Mouse (Mus musculus) hindbrain, embryonic 12.5 days (tissue): ENCODE measurements at regions not wholly inside any gene's neighbourhood (a gene's known extent, or its start where the extent isn't known, plus 50 kb on each side); places are given as distances from the start of the nearest gene placed in this dataset.
"Not testable (repeated sequence)": the region's sequence is repeated elsewhere in the genome, so short reads cannot be mapped to it uniquely, and the experiment has no call there.

ENCODE experiments used
- ATAC-seq: fragments of 200-750 bp; cut with Nextera tagmentation; 2 replicates; pipeline ENCODE4 v1.8.0; 2017; ENCODE audit warnings: moderate TSS enrichment; ENCODE audit not compliant: low FRiP score
- H3K27ac ChIP-seq: fragments of 300-500 bp; sonication (generic); 2 replicates; pipeline ENCODE4 v1.5.1; 2016; ENCODE audit warnings: mild to moderate bottlenecking
- H3K27me3 ChIP-seq: fragments of 300-500 bp; sonication (generic); 2 replicates; pipeline ENCODE4 v1.6.1; 2016; ENCODE audit warnings: mild to moderate bottlenecking
- H3K36me3 ChIP-seq: fragments of 300-500 bp; sonication (generic); 2 replicates; pipeline ENCODE4 v1.6.1; 2016; ENCODE audit warnings: mild to moderate bottlenecking
- H3K4me1 ChIP-seq: fragments of 300-500 bp; sonication (generic); 2 replicates; pipeline ENCODE4 v1.6.1; 2016
- H3K4me2 ChIP-seq: fragments of 300-500 bp; sonication (generic); replicated peaks from 2 replicates; pipeline ENCODE4 v1.6.1; 2016; ENCODE audit warnings: mild to moderate bottlenecking
- H3K4me3 ChIP-seq: fragments of 300-500 bp; sonication (generic); 2 replicates; pipeline ENCODE4 v1.5.1; 2016; ENCODE audit warnings: mild to moderate bottlenecking
- H3K9ac ChIP-seq: fragments of 300-500 bp; sonication (generic); 2 replicates; pipeline ENCODE4 v1.6.1; 2016; ENCODE audit warnings: mild to moderate bottlenecking, moderate library complexity
- H3K9me3 ChIP-seq: fragments of 300-500 bp; sonication (generic); replicated peaks from 2 replicates; pipeline ENCODE4 v1.6.1; 2016; ENCODE audit warnings: mild to moderate bottlenecking
- WGBS: fragments of 180-500 bp; shearing (Covaris S2); methylation state at CpG from one replicate; pipeline ENCODE4 v1.1.7; 2016; 5-methylcytosine and 5-hydroxymethylcytosine counted together

DNA sequence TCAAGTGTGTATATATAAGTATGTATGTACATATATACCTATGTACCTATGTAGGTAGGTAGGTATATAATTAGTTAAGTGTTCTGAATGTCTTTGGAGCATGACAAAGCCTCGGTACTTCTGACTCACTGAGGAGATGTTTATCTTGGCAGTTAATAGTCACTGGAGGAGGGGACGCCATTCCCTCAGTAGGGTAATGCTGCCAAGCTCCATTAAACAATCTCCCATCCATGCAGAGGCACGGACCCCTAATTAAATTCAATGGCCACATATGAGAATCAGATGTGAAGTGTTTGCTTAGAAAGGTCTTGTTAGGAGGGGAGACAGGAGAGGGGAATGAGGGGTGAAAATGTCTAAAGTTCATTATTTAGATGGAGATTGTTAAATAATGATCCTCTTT lies 99.3 kb downstream of the Fasl start:
- 37% methylated on average over 3 of the region's 3 CpGs for WGBS

DNA sequence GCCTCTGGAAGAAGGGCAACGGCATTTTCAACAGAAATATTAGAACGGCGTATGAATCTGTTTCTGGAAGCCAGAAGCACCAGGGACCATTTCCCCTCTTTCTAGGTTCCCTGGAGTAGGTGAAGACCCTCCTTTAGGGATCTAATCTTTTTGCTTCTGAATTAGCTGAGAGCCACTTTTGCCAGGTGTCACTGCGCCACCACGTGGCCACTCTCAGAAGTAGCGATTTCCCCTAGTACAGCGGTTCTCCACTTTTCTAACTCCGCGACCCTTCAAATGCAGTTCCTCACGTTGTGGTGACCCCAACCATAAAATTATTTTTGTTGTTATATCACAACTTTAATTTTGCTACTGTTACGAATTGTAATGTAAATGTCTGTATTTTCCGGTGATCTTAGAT lies 100.7 kb downstream of the Fasl start:
- 26% methylated on average over 12 of the region's 12 CpGs for WGBS
- no peak overlapping the region for H3K4me2 ChIP-seq
- H3K27me3 ChIP-seq = no peaks in the 10 kb centered on the region
- H3K4me3 ChIP-seq = no peak overlapping the region
- no peaks in the 10 kb centered on the region for H3K36me3 ChIP-seq
- no peak overlapping the region for H3K27ac ChIP-seq
- no peaks in the 10 kb centered on the region for H3K9me3 ChIP-seq
- no peaks in the 10 kb centered on the region for H3K4me1 ChIP-seq
- no peak overlapping the region for H3K9ac ChIP-seq
- ATAC-seq = no peak

More for the DNA sequence above, 99.3 kb downstream of the Fasl start:
- peak; percentile 32; the same call in 1 of the 2 replicates for ATAC-seq
- no peak overlapping the region for H3K4me2 ChIP-seq
- H3K9me3 ChIP-seq = no peaks in the 10 kb centered on the region
- no peaks in the 10 kb centered on the region for H3K27me3 ChIP-seq
- H3K27ac ChIP-seq = no peak overlapping the region
- no peak overlapping the region for H3K4me3 ChIP-seq
- H3K36me3 ChIP-seq = no peaks in the 10 kb centered on the region
- H3K4me1 ChIP-seq = no peaks in the 10 kb centered on the region
- no peak overlapping the region for H3K9ac ChIP-seq

DNA sequence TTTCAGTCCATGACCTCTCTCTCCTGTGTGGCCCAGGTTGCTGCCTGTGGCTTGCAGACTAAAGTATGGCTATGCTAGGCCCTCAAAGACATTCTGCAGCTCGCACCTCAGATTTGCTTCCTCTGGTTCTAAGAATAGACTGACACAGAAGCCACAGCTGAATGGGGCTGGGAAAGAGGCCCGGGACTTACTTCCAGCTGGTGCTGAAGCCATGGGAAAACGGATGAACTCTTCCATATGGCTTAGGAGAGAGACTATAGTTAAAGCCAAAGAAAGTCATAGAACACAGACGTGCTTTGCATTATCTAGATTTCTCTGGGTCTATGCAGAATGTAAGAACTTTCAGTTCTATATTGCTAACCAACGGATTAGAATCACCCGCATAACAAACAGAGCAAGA lies 107.7 kb downstream of the Fasl start:
- H3K4me2 ChIP-seq = no peak overlapping the region
- no peak overlapping the region for H3K27ac ChIP-seq
- no peaks in the 10 kb centered on the region for H3K27me3 ChIP-seq
- H3K4me1 ChIP-seq = no peaks in the 10 kb centered on the region
- H3K36me3 ChIP-seq = no peaks in the 10 kb centered on the region
- no peaks in the 10 kb centered on the region for H3K9me3 ChIP-seq
- H3K4me3 ChIP-seq = no peak overlapping the region
- WGBS = 89% methylated on average over 6 of the region's 6 CpGs
- no peak overlapping the region for H3K9ac ChIP-seq
- no peak for ATAC-seq

DNA sequence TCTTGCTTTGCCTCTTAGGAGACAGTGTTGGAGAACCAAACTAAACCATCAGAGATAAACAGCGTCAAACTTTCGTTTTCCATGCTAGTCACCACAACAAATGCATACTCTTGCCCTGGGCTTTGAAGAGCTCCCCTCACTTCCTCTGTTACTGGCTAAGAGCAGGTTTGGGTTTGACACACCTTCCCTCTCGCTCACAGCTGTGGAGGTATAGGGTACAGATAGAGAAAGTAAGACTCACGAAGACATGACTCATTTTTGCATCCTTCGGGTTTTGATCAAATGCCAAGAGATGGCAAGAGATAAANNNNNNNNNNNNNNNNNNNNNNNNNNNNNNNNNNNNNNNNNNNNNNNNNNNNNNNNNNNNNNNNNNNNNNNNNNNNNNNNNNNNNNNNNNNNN lies 117.4 kb downstream of the Fasl start:
- no peaks in the 10 kb centered on the region for H3K4me1 ChIP-seq
- H3K4me3 ChIP-seq = no peak overlapping the region
- H3K9ac ChIP-seq = no peak overlapping the region
- H3K27ac ChIP-seq = no peak overlapping the region
- no peaks in the 10 kb centered on the region for H3K36me3 ChIP-seq
- no peaks in the 10 kb centered on the region for H3K27me3 ChIP-seq
- WGBS = 86% methylated on average over 5 of the region's 5 CpGs
- H3K9me3 ChIP-seq = no peaks in the 10 kb centered on the region
- H3K4me2 ChIP-seq = no peak overlapping the region
- no peak for ATAC-seq

DNA sequence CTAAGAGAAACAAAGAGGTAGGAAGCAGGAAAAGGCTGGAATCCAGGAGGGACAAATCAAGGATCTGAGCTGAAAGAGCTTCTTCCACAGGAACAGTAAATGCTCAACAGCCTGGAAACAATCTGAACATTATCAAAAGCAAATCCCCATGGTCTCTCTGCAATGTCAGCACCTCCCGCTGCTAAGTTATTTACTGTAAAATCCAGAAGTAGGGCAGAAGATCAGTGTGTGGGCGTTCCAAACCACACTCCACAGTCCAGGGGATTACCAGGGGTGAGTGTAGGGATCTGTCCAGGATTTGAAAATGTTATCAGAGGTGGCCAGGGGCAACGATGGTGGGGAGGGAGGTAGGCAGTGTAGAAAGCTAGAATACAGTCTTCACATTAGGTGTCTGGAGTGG lies 124.0 kb downstream of the Fasl start:
- Histone ChIP-seq H3K9me3 (no peaks in the 10 kb centered on the region), H3K27me3 (no peaks in the 10 kb centered on the region), H3K4me3 (no peak overlapping the region), H3K9ac (no peak overlapping the region), H3K4me1 (no peaks in the 10 kb centered on the region), H3K4me2 (no peak overlapping the region), H3K27ac (no peak overlapping the region), H3K36me3 (no peaks in the 10 kb centered on the region)
- ATAC-seq = no peak
- 63% methylated on average over 3 of the region's 3 CpGs for WGBS

DNA sequence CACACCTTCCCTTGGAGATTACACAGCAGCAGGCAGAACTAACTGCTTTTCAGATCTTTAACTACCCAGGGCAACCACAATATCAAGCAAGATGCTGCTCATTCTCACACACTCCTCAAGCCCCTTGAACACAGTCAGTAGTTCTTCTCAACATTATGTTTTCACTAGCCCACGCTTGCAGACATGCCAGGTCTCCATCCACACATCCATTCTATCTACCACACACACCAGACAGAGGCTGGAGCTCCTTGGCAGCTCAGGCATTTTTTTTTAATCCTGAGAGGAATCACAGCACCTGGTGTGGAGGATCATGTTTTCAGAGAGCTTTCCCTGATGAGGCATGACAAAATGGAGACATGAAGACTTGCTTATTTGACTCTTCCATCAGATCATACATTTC lies 124.9 kb downstream of the Fasl start:
- no peak for ATAC-seq
- Histone ChIP-seq H3K27me3 (no peaks in the 10 kb centered on the region), H3K9me3 (no peaks in the 10 kb centered on the region), H3K36me3 (no peaks in the 10 kb centered on the region), H3K9ac (no peak overlapping the region), H3K27ac (no peak overlapping the region), H3K4me3 (no peak overlapping the region), H3K4me1 (no peaks in the 10 kb centered on the region), H3K4me2 (no peak overlapping the region)
- WGBS = 79% methylated on average over 1 of the region's 1 CpGs

DNA sequence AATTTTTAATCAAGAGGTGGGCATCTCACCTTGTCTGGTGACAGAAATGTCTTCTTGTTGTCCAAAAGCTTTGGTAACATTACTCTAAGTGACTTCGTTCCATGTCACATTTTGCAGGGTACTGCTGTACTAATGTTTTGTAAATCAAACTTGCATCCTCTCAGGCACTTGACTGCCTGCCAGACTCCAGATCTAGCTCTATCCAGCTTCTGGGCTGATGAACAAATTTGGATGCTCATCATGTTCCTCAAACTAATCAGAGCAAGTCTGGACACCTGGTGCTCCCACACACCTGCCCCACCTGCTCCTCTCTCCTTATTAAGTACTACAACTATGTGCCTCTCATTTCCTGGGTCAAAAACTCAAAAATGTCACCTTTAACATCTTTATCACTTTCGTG lies 126.1 kb downstream of the Fasl start:
- Histone ChIP-seq H3K9ac (no peak overlapping the region), H3K27ac (no peak overlapping the region), H3K4me3 (no peak overlapping the region), H3K4me1 (no peaks in the 10 kb centered on the region), H3K9me3 (no peaks in the 10 kb centered on the region), H3K36me3 (no peaks in the 10 kb centered on the region), H3K4me2 (no peak overlapping the region), H3K27me3 (no peaks in the 10 kb centered on the region)
- ATAC-seq = no peak
- WGBS = 91% methylated on average over 2 of the region's 2 CpGs

DNA sequence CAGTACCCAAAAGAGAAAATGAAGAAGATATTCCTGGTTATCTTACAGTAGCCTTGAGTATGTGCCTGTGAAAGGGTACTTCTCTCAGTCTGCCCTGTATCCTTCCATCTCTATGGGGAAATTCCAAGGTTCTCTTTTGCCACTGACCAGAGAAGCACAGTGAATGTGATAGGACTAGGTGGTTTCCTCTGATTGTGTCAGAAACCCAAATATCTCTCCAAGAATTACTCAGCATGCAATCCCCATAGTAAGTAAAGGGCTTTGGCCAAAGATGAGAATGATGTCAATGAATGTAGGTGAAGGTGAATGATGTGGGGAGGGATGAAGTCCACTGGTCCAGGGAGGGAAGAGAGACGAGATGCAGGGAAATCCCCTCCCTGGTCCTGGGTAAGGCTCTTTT lies 130.8 kb downstream of the Fasl start:
- H3K4me1 ChIP-seq = no peaks in the 10 kb centered on the region
- H3K27ac ChIP-seq = no peak overlapping the region
- no peak overlapping the region for H3K4me3 ChIP-seq
- no peak for ATAC-seq
- H3K9me3 ChIP-seq = no peaks in the 10 kb centered on the region
- H3K9ac ChIP-seq = no peak overlapping the region
- H3K36me3 ChIP-seq = no peaks in the 10 kb centered on the region
- no peaks in the 10 kb centered on the region for H3K27me3 ChIP-seq
- H3K4me2 ChIP-seq = no peak overlapping the region
- WGBS = 86% methylated on average over 1 of the region's 1 CpGs

DNA sequence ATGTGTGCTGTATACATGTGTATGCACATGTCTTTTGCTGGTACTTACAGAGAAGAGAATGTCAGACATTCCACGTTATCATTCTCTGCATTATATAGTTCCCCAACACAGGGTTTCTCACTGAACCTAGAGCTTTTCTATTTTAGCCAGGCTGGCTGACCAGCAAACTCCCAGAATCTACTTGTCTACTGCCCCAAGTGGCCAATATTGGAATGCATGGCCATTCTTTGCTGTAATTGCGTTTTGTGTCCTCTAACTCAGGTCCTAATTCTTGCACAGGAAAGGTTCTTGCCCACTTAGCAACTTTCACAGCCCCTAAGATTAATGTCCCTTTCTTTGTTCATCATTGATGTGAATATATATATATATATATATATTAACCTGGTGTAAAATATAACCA lies 138.9 kb downstream of the Fasl start:
- WGBS = 58% methylated on average over 2 of the region's 2 CpGs
- no peak overlapping the region for H3K4me2 ChIP-seq
- no peak overlapping the region for H3K9ac ChIP-seq
- no peak for ATAC-seq
- H3K9me3 ChIP-seq = no peaks in the 10 kb centered on the region
- H3K4me1 ChIP-seq = no peaks in the 10 kb centered on the region
- H3K27me3 ChIP-seq = no peaks in the 10 kb centered on the region
- no peaks in the 10 kb centered on the region for H3K36me3 ChIP-seq
- H3K4me3 ChIP-seq = no peak overlapping the region
- H3K27ac ChIP-seq = no peak overlapping the region

DNA sequence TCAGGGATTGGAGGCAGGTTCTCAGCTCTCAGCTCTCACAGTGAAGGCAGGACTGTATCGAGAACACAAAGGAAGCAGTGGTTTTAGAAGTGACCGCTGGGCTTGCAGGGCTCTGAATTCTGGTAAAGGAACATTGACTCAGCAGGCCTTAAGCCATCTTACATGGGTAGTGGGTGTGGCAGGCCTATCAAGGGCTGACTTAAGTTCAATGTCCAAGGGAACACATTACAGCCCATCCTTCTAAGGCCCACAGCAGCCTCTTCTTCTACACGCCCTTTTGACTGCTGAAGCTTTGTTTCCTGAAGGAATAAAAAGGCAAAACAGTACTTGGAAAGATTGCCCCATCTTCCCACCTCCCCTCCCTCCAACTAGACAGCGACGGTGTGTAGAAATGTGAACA lies 137.6 kb downstream of the Tnfsf18 start:
- 87% methylated on average over 5 of the region's 5 CpGs for WGBS
- H3K4me3 ChIP-seq = no peak overlapping the region

DNA sequence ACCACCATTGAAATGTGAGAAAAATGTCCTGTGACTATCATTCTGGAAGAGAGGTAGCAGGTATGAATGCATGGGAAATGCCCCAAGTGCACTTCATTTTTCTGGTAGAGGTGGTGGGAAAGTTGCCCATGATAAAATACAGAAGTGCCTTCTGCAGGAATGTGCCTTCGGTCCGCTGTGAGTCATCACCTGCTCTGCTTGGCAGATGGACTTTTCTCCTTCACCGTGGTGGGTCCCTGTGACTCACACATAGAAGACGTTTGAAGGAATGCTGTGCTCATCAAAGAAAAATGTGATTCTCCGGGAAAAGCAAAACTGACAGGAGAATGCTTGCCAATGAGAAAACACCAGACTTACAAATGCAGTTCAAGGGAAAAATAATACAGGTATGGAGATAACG lies 126.8 kb downstream of the Tnfsf18 start:
- Histone ChIP-seq H3K36me3 (no peaks in the 10 kb centered on the region), H3K27ac (no peak overlapping the region), H3K9ac (no peak overlapping the region), H3K4me3 (no peak overlapping the region), H3K27me3 (no peaks in the 10 kb centered on the region), H3K9me3 (no peaks in the 10 kb centered on the region), H3K4me2 (no peak overlapping the region), H3K4me1 (no peaks in the 10 kb centered on the region)
- 84% methylated on average over 6 of the region's 6 CpGs for WGBS
- ATAC-seq = no peak

More for the DNA sequence above, 137.6 kb downstream of the Tnfsf18 start:
- Histone ChIP-seq H3K36me3 (no peaks in the 10 kb centered on the region), H3K27me3 (no peaks in the 10 kb centered on the region), H3K4me1 (no peaks in the 10 kb centered on the region), H3K9ac (no peak overlapping the region), H3K4me2 (no peak overlapping the region), H3K9me3 (no peaks in the 10 kb centered on the region), H3K27ac (no peak overlapping the region)
- ATAC-seq = no peak

DNA sequence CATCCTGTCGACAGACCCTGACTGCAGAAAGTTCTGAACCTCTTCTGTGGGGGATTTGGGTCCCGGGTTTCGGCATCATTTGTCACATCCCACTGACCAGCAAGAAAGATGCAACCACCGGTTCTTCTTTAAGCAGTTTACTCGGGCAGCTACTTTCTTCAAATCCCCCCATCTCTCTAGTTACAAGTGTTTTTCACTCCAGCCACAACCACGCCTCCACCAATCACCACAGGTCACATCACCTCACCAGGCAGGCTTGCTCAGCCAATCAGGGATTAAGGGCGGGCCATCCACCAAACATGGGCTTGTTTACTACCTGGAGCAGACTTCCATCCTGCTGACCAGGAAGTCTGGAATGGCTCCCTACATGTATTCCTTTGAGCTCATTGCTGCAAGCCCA lies 119.6 kb downstream of the Tnfsf18 start:
- H3K36me3 ChIP-seq, H3K4me3 ChIP-seq, H3K4me1 ChIP-seq, ATAC-seq, H3K9ac ChIP-seq, H3K27me3 ChIP-seq, H3K9me3 ChIP-seq, H3K4me2 ChIP-seq, H3K27ac ChIP-seq: not testable (repeated sequence)
- WGBS = 88% methylated on average over 7 of the region's 7 CpGs

DNA sequence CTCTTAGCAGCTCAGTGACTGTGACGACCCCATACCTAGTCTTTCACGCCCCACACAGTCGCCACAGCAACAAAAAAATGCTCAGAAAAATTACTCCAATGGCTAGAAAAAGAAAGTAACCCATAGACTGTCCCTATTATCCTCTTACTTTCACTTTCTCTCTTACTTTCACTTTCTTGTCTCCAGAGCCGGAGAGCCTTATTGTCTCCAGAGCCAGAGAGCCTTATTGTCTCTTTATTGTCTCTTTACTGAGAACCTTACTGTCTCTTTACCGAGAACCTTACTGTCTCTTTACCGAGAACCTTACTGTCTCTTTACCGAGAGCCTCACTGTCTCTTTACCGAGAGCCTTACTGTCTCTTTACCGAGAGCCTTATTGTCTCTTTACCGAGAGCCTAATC lies 119.2 kb downstream of the Tnfsf18 start:
- H3K4me3 ChIP-seq, H3K36me3 ChIP-seq, H3K4me1 ChIP-seq, H3K9me3 ChIP-seq, H3K4me2 ChIP-seq, H3K9ac ChIP-seq, ATAC-seq, H3K27me3 ChIP-seq, H3K27ac ChIP-seq: not testable (repeated sequence)
- 95% methylated on average over 10 of the region's 10 CpGs for WGBS

DNA sequence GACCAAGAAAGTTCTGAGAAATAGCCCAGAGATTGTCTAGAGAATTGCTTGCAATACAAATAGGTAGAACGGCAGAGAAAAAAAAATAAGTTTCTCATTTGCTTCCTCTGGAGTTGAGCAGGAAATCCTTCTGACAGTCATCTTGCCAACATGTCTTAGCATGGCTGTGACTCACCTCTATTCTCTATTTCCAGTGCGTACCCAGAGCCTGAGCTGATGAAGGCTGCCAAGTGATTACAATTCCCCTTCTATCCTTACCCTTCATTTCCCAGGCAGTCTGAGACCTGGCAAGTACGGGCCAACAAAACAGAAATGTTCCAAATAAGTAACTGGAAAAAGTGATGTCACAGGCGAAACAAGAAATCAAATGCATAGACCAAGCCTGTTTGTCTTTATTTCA lies 113.0 kb downstream of the Tnfsf18 start:
- no peaks in the 10 kb centered on the region for H3K9me3 ChIP-seq
- no peaks in the 10 kb centered on the region for H3K36me3 ChIP-seq
- H3K27ac ChIP-seq = no peak overlapping the region
- no peak overlapping the region for H3K9ac ChIP-seq
- ATAC-seq = no peak
- H3K4me1 ChIP-seq = no peaks in the 10 kb centered on the region
- no peaks in the 10 kb centered on the region for H3K27me3 ChIP-seq
- H3K4me2 ChIP-seq = no peak overlapping the region
- 90% methylated on average over 4 of the region's 4 CpGs for WGBS
- no peak overlapping the region for H3K4me3 ChIP-seq
